Mouse (Mus musculus) CH12.LX (cell line): ENCODE measurements around the gene Vav1. TPM values are rescaled to one million over a fixed set of nuclear protein-coding genes. Genes with fewer than 3 reads are reported as not detected.

ENCODE experiments used
- DNase-seq: peaks from one replicate; pipeline ENCODE4 v3.0.0-alpha.2; 2013; ENCODE audit errors: extremely low read depth
- H3K27ac ChIP-seq: 2 replicates; pipeline ENCODE4 v1.5.1; 2012; ENCODE audit warnings: low read depth, mild to moderate bottlenecking, control low read depth, moderate library complexity; ENCODE audit not compliant: insufficient read depth
- H3K27me3 ChIP-seq: replicated peaks from 2 replicates; pipeline ENCODE3; 2012; ENCODE audit warnings: inconsistent platforms
- H3K36me3 ChIP-seq, 2 experiments: replicated peaks in 1 of 2; 2 replicates each; pipeline versions ENCODE3 to v1.6.1; 2012; ENCODE audit warnings: inconsistent platforms in 1 of 2, low read length in 1 of 2, mild to moderate bottlenecking in 1 of 2, mixed read lengths in 1 of 2, moderate library complexity in 1 of 2; ENCODE audit not compliant: control insufficient read depth in 1 of 2, insufficient read depth in 1 of 2
- H3K4me1 ChIP-seq, 2 experiments: 2 replicates each; pipeline ENCODE4 v1.6.1; 2012; ENCODE audit warnings: inconsistent platforms in 1 of 2, moderate library complexity in 1 of 2; ENCODE audit not compliant: insufficient read depth in 2 of 2, control insufficient read depth in 1 of 2
- H3K4me2 ChIP-seq: 2 replicates; pipeline ENCODE4 v1.6.1; 2012; ENCODE audit warnings: low read depth, mild to moderate bottlenecking, control low read depth; ENCODE audit not compliant: poor library complexity, insufficient read depth, severe bottlenecking
- H3K4me3 ChIP-seq, 3 experiments: fragments of 150-350 bp in 1 of 3; sonication (generic) in 1 of 3; replicated peaks in 1 of 3; 2 replicates each; pipeline versions ENCODE3 to v1.5.1; 2011 to 2012; ENCODE audit warnings: low read depth in 2 of 3, low read length in 2 of 3, mild to moderate bottlenecking in 2 of 3, moderate library complexity in 2 of 3, control low read depth in 1 of 3, improper control_type of control experiment in 1 of 3, inconsistent platforms in 1 of 3, mixed read lengths in 1 of 3; ENCODE audit not compliant: poor library complexity in 1 of 3
- H3K79me2 ChIP-seq: replicated peaks from 2 replicates; pipeline ENCODE4 v1.6.1; 2012; ENCODE audit warnings: mild to moderate bottlenecking, moderate library complexity; ENCODE audit not compliant: control insufficient read depth, poor library complexity, insufficient read depth, severe bottlenecking; ENCODE audit errors: extremely low read depth
- H3K9ac ChIP-seq: 2 replicates; pipeline ENCODE4 v1.6.1; 2012; ENCODE audit warnings: low read depth, mild to moderate bottlenecking, control low read depth, moderate library complexity; ENCODE audit not compliant: insufficient read depth
- H3K9me3 ChIP-seq: replicated peaks from 2 replicates; pipeline ENCODE3; 2012; ENCODE audit warnings: low read length, inconsistent platforms, mixed read lengths
- BHLHE40 ChIP-seq: IDR thresholded peaks from 2 replicates; pipeline ENCODE4 v1.6.1; 2011; ENCODE audit warnings: mild to moderate bottlenecking, low read depth, low read length, improper control_type of control experiment
- CHD1 ChIP-seq: IDR thresholded peaks from 2 replicates; pipeline ENCODE4 v1.6.1; 2012; ENCODE audit warnings: low read depth, low read length, improper control_type of control experiment, inconsistent platforms
- CTCF ChIP-seq, 2 experiments: IDR thresholded peaks in 1 of 2; conservative IDR thresholded peaks in 1 of 2; 2 replicates each; pipeline ENCODE4 v1.5.1; 2011 to 2012; ENCODE audit warnings: low read depth in 2 of 2, low read length in 2 of 2, improper control_type of control experiment in 1 of 2, inconsistent platforms in 1 of 2, mild to moderate bottlenecking in 1 of 2, moderate library complexity in 1 of 2
- ELF1 ChIP-seq: IDR thresholded peaks from 2 replicates; pipeline ENCODE4 v1.6.1; 2014; ENCODE audit warnings: low read depth, mild to moderate bottlenecking, inconsistent platforms, low read length, improper control_type of control experiment
- EP300 ChIP-seq: IDR thresholded peaks from 2 replicates; pipeline ENCODE4 v1.6.1; 2011; ENCODE audit warnings: low read length, improper control_type of control experiment
- GABPA ChIP-seq: IDR thresholded peaks from 2 replicates; pipeline ENCODE4 v1.6.1; 2012; ENCODE audit warnings: low read depth, low read length, improper control_type of control experiment, inconsistent platforms; ENCODE audit not compliant: insufficient replicate concordance
- KAT2A ChIP-seq: IDR thresholded peaks from 2 replicates; pipeline ENCODE4 v1.6.1; 2012; ENCODE audit warnings: low read length, improper control_type of control experiment, inconsistent platforms; ENCODE audit not compliant: insufficient replicate concordance
- MAFK ChIP-seq: IDR thresholded peaks from 2 replicates; pipeline ENCODE4 v1.6.1; 2011; ENCODE audit warnings: low read length, improper control_type of control experiment; ENCODE audit not compliant: insufficient replicate concordance
- MAX ChIP-seq: IDR thresholded peaks from 2 replicates; pipeline ENCODE4 v1.6.1; 2011; ENCODE audit warnings: low read length, improper control_type of control experiment
- MEF2A ChIP-seq: IDR thresholded peaks from 2 replicates; pipeline ENCODE4 v1.6.1; 2014; ENCODE audit warnings: low read depth, mild to moderate bottlenecking, inconsistent platforms, low read length, improper control_type of control experiment, borderline replicate concordance
- MXI1 ChIP-seq: IDR thresholded peaks from 2 replicates; pipeline ENCODE4 v1.6.1; 2011; ENCODE audit warnings: mild to moderate bottlenecking, low read depth, low read length, improper control_type of control experiment
- MYC ChIP-seq: IDR thresholded peaks from 2 replicates; pipeline ENCODE4 v1.6.1; 2011; ENCODE audit warnings: low read depth, mild to moderate bottlenecking, improper control_type of control experiment, low read length
- NELFE ChIP-seq: IDR thresholded peaks from 2 replicates; pipeline ENCODE4 v1.6.1; 2011; ENCODE audit warnings: low read depth, low read length, improper control_type of control experiment
- PAX5 ChIP-seq: IDR thresholded peaks from 2 replicates; pipeline ENCODE4 v1.6.1; 2012; ENCODE audit warnings: low read length, inconsistent platforms, mixed read lengths
- POLR2A ChIP-seq: IDR thresholded peaks from 2 replicates; pipeline ENCODE4 v1.6.1; 2011; ENCODE audit warnings: low read depth, mild to moderate bottlenecking, improper control_type of control experiment, low read length
- POLR2AphosphoS2 ChIP-seq: IDR thresholded peaks from 2 replicates; pipeline ENCODE4 v1.6.1; 2011; ENCODE audit warnings: low read depth, low read length, improper control_type of control experiment
- RAD21 ChIP-seq: IDR thresholded peaks from 2 replicates; pipeline ENCODE4 v1.6.1; 2011; ENCODE audit warnings: low read depth, mild to moderate bottlenecking, low read length, improper control_type of control experiment, moderate library complexity
- SMC3 ChIP-seq: IDR thresholded peaks from 2 replicates; pipeline ENCODE4 v1.6.1; 2011; ENCODE audit warnings: low read depth, low read length, improper control_type of control experiment
- TBP ChIP-seq: conservative IDR thresholded peaks from 2 replicates; pipeline ENCODE4 v1.6.1; 2011; ENCODE audit warnings: low read depth, low read length, improper control_type of control experiment
- TCF12 ChIP-seq: IDR thresholded peaks from 2 replicates; pipeline ENCODE4 v1.6.1; 2014; ENCODE audit warnings: low read depth, mild to moderate bottlenecking, inconsistent platforms, low read length, improper control_type of control experiment
- UBTF ChIP-seq: IDR thresholded peaks from 2 replicates; pipeline ENCODE4 v1.6.1; 2012; ENCODE audit warnings: low read depth, mild to moderate bottlenecking, inconsistent platforms, low read length, improper control_type of control experiment, moderate library complexity
- USF2 ChIP-seq: conservative IDR thresholded peaks from 2 replicates; pipeline ENCODE4 v1.6.1; 2011; ENCODE audit warnings: low read depth, low read length, improper control_type of control experiment
- ZC3H11A ChIP-seq: IDR thresholded peaks from 2 replicates; pipeline ENCODE4 v1.6.1; 2012; ENCODE audit warnings: low read depth, mild to moderate bottlenecking, inconsistent platforms, low read length, improper control_type of control experiment
- ZKSCAN1 ChIP-seq: IDR thresholded peaks from 2 replicates; pipeline ENCODE4 v1.6.1; 2012; ENCODE audit warnings: low read depth, inconsistent platforms, low read length, improper control_type of control experiment, borderline replicate concordance
- ZMIZ1 ChIP-seq: IDR thresholded peaks from 2 replicates; pipeline ENCODE4 v1.6.1; 2012; ENCODE audit warnings: low read depth, mild to moderate bottlenecking, inconsistent platforms, low read length, improper control_type of control experiment
- dilution Hi-C: fragments of 300-500 bp; cut with MboI; formaldehyde crosslinking; loops from 2 replicates; pipeline ENCODE4 v1.14.3; 2020; ENCODE audit warnings: low sequenced_read_pairs; ENCODE audit not compliant: extremely low pct_unique_long_range_greater_than_20kb, extremely low pct_ligation_motif_present
- in situ Hi-C: fragments of 300-500 bp; cut with MboI; formaldehyde crosslinking; loops from 3 replicates; pipeline ENCODE4 v1.14.3; 2019; ENCODE audit warnings: low sequenced_read_pairs, low pct_ligation_motif_present, low pct_unique_long_range_greater_than_20kb, mixed read lengths
- polyA plus RNA-seq: library from polyadenylated mRNA; unstranded; fragments of >175 nt; gene quantifications from 2 replicates; pipeline ENCODE4 v1.2.1, GENCODE M21; 2012; ENCODE audit warnings: low read depth; ENCODE audit not compliant: insufficient read length
- total RNA-seq, 2 experiments: library from RNA; depleted of rRNA; stranded (reverse); fragments of 300-350 nt in 1 of 2; fragments of >200 nt in 1 of 2; gene quantifications; 2 replicates each; pipeline ENCODE4 v1.2.3; 2012 to 2014

The Vav1 gene
- total and polyA plus RNA-seq, 3 experiments, result 60.3 to 90.9 (median 84.3) TPM

DNA sequence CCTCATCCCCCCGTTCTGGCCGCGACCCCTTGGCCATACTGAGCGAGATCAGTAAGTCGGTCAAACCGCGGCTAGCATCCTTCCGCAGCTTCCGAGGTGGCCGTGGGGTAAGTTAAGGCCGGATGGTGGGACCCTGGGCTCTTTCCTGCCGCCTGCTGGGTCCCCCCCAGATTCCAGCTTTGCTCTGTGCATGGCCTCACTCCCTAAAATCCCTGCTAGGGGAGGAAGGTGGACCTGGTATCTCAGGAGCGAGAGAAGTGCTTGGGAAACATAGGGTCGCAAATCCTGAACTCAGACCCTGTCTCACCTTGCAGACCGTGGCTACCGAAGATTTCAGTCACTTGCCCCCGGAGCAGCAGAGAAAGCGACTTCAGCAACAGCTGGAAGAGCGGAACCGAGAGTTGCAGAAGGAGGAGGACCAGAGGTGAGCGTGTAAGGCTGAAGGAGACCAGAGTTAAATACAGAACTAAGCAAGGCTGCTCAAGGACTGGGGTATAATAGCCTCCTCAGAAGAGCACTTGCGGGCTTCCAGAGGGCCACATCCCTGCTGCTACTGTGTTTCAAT, 21.9 kb upstream of the Vav1 start:
- Histone ChIP-seq H3K4me1 (peaks cover 0 to 4% of the 10 kb centered on the region in 2 experiments; a peak in 1 of 4 replicates), H3K9ac (no peak overlapping the region), H3K4me3 (no peak overlapping the region), H3K9me3 (no peaks in the 10 kb centered on the region), H3K36me3 (peaks cover 46 to 97% of the 10 kb centered on the region in 2 experiments), H3K4me2 (no peak overlapping the region), H3K27ac (no peak overlapping the region), H3K27me3 (no peaks in the 10 kb centered on the region), H3K79me2 (no peaks in the 10 kb centered on the region)
- TF ChIP-seq PAX5, result no peak
- dilution Hi-C loops, result no loop called here
- no peak for DNase-seq
- in situ Hi-C loops, result no loop called here

DNA sequence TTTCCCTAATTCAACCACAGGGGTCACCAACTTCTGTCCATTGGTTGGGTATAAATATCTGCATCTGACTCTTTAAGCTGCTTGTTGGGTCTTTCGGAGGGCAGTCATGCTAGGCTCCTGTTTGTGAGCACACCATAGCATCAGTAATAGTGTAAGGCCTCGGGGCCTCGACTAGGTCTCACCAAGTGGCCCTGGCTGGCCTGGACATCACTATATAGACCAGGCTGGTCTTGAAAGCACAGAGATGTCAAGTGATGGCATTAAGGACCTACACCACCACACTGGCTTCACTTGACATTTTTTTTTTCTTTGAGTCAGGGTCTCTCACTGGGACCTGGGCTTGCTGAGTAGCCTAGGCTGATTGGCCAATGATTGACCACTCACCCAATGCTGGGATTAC, 20.7 kb upstream of the Vav1 start:
- dilution Hi-C loops, result no loop called here
- TF ChIP-seq MXI1, result no peak
- TF ChIP-seq USF2, result no peak
- TF ChIP-seq EP300, result no peak
- TF ChIP-seq UBTF, result no peak
- TF ChIP-seq BHLHE40, result no peak
- TF ChIP-seq ZKSCAN1, result no peak
- TF ChIP-seq CTCF (conservative IDR thresholded peaks at IDR 0.05 in 1 of 2, IDR thresholded peaks at IDR 0.05 in 1 of 2; ENCODE audit: low read depth in 2 of 2, low read length in 2 of 2), result no peak
- no peak for TF ChIP-seq SMC3
- TF ChIP-seq NELFE, result no peak
- TF ChIP-seq MYC, result no peak
- no peak for TF ChIP-seq POLR2A
- TF ChIP-seq ZC3H11A, result no peak
- no peak for TF ChIP-seq GABPA
- TF ChIP-seq MAX, result no peak
- no peaks in the 10 kb centered on the region for H3K4me1 ChIP-seq
- H3K36me3 ChIP-seq, result peaks cover 50 to 97% of the 10 kb centered on the region in 2 experiments
- no peaks in the 10 kb centered on the region for H3K79me2 ChIP-seq
- no peaks in the 10 kb centered on the region for H3K27me3 ChIP-seq
- no peak overlapping the region for H3K27ac ChIP-seq
- no peak overlapping the region for H3K9ac ChIP-seq
- H3K4me2 ChIP-seq, result no peak overlapping the region
- no peak overlapping the region for H3K4me3 ChIP-seq
- DNase-seq, result no peak
- in situ Hi-C loops, result no loop called here
- H3K9me3 ChIP-seq, result no peaks in the 10 kb centered on the region

DNA sequence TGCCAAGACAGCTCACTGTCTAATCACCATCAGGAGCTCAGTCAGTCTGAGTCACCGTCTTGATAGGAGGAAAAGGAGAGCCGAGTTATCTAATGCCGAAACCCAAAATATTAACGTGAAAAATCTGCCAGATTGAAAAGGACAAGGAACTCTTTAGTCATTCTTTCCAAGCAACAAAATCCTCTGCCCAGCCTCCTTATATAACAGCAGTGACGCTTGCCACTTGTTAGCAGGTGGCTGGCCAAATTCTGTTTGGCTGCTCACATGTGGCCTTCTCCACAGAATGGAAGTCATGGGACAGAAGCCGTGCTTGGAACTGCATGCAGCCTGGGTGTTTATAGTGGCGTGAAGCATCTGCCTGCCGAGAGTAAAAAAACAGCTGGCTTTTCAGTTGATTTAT, 19.2 kb upstream of the Vav1 start:
- dilution Hi-C loops, result no loop called here
- Histone ChIP-seq H3K9me3 (no peaks in the 10 kb centered on the region), H3K36me3 (peaks cover 37 to 96% of the 10 kb centered on the region in 2 experiments), H3K9ac (no peak overlapping the region), H3K4me3 (no peak overlapping the region), H3K79me2 (no peaks in the 10 kb centered on the region), H3K4me2 (no peak overlapping the region), H3K4me1 (no peaks in the 10 kb centered on the region), H3K27ac (no peak overlapping the region), H3K27me3 (no peaks in the 10 kb centered on the region)
- no peak for DNase-seq
- TF ChIP-seq RAD21, result no peak
- TF ChIP-seq MEF2A, result no peak
- no peak for TF ChIP-seq ELF1
- no peak for TF ChIP-seq CHD1
- TF ChIP-seq MAFK, result no peak
- TF ChIP-seq UBTF, result no peak
- TF ChIP-seq BHLHE40, result no peak
- TF ChIP-seq POLR2AphosphoS2, result no peak
- TF ChIP-seq EP300, result no peak
- no peak for TF ChIP-seq TCF12
- TF ChIP-seq MAX, result no peak
- TF ChIP-seq MXI1, result no peak
- no peak for TF ChIP-seq ZMIZ1
- no peak for TF ChIP-seq KAT2A
- TF ChIP-seq TBP, result no peak
- in situ Hi-C loops, result no loop called here
